Mouse (Mus musculus): ENCODE data around the gene Sat1. TPM values are rescaled to one million over a fixed set of nuclear protein-coding genes. Genes with fewer than 3 reads are reported as not detected.

Gene Sat1
- polyA plus RNA-seq, 1 experiment = 12.4 TPM

- no peaks in the 10 kb centered on the region for H3K36me3 ChIP-seq (ENCODE audit: control insufficient read depth, insufficient read depth, low read length)
- no peak overlapping the region for H3K4me3 ChIP-seq (ENCODE audit: low read depth, low read length)
- H3K27ac ChIP-seq (ENCODE audit: insufficient read depth, low read depth, low read length) = no peak overlapping the region
- WGBS = 86% methylated on average over 8 of the region's 8 CpGs
- no peaks in the 10 kb centered on the region for H3K27me3 ChIP-seq (ENCODE audit: control insufficient read depth, insufficient read depth, low read length)
- no peaks in the 10 kb centered on the region for H3K4me1 ChIP-seq (ENCODE audit: control insufficient read depth, insufficient read depth, insufficient read length, low read length)
- TF ChIP-seq POLR2A (IDR thresholded peaks at IDR 0.05; ENCODE audit: low read depth, low read length) = no peak
- no peak for TF ChIP-seq CTCF (IDR thresholded peaks at IDR 0.05; ENCODE audit: extremely low read depth, insufficient read length, insufficient replicate concordance, low read depth, low read length)
Observed at GRCm38 (mm10) chrX:155169886-155170285, 46.4 kb downstream of the Sat1 start.

GRCm38 (mm10) chrX:155167667-155168066 is 48.6 kb downstream of the Sat1 start:
- Histone ChIP-seq H3K27ac (ENCODE audit: insufficient read depth, low read depth, low read length) (no peak overlapping the region), H3K27me3 (ENCODE audit: control insufficient read depth, insufficient read depth, low read length) (no peaks in the 10 kb centered on the region), H3K4me3 (ENCODE audit: low read depth, low read length) (no peak overlapping the region), H3K4me1 (ENCODE audit: control insufficient read depth, insufficient read depth, insufficient read length, low read length) (no peaks in the 10 kb centered on the region), H3K36me3 (ENCODE audit: control insufficient read depth, insufficient read depth, low read length) (no peaks in the 10 kb centered on the region)
- 95% methylated on average over 3 of the region's 3 CpGs for WGBS
- TF ChIP-seq CTCF (IDR thresholded peaks at IDR 0.05; ENCODE audit: extremely low read depth, insufficient read length, insufficient replicate concordance, low read depth, low read length) (no peak), POLR2A (IDR thresholded peaks at IDR 0.05; ENCODE audit: low read depth, low read length) (no peak)

- Histone ChIP-seq H3K4me1 (ENCODE audit: control insufficient read depth, insufficient read depth, insufficient read length, low read length) (no peaks in the 10 kb centered on the region), H3K36me3 (ENCODE audit: control insufficient read depth, insufficient read depth, low read length) (no peaks in the 10 kb centered on the region), H3K27me3 (ENCODE audit: control insufficient read depth, insufficient read depth, low read length) (no peaks in the 10 kb centered on the region), H3K4me3 (ENCODE audit: low read depth, low read length) (no peak overlapping the region), H3K27ac (ENCODE audit: insufficient read depth, low read depth, low read length) (no peak overlapping the region)
- TF ChIP-seq POLR2A (IDR thresholded peaks at IDR 0.05; ENCODE audit: low read depth, low read length) (no peak), CTCF (IDR thresholded peaks at IDR 0.05; ENCODE audit: extremely low read depth, insufficient read length, insufficient replicate concordance, low read depth, low read length) (no peak)
- 56% methylated on average over 2 of the region's 2 CpGs for WGBS
Observed at GRCm38 (mm10) chrX:155166313-155166712, 49.9 kb downstream of the Sat1 start.

- H3K36me3 ChIP-seq (ENCODE audit: control insufficient read depth, insufficient read depth, low read length) = no peaks in the 10 kb centered on the region
- H3K4me3 ChIP-seq (ENCODE audit: low read depth, low read length) = no peak overlapping the region
- no peaks in the 10 kb centered on the region for H3K27me3 ChIP-seq (ENCODE audit: control insufficient read depth, insufficient read depth, low read length)
- WGBS = 63% methylated on average over 1 of the region's 1 CpGs
- H3K27ac ChIP-seq (ENCODE audit: insufficient read depth, low read depth, low read length) = no peak overlapping the region
- TF ChIP-seq POLR2A (IDR thresholded peaks at IDR 0.05; ENCODE audit: low read depth, low read length) = no peak
- TF ChIP-seq CTCF (IDR thresholded peaks at IDR 0.05; ENCODE audit: extremely low read depth, insufficient read length, insufficient replicate concordance, low read depth, low read length) = no peak
- H3K4me1 ChIP-seq (ENCODE audit: control insufficient read depth, insufficient read depth, insufficient read length, low read length) = no peaks in the 10 kb centered on the region
Observed at GRCm38 (mm10) chrX:155163553-155163952, 52.7 kb downstream of the Sat1 start.

Other genes with a start within 250 kb of the Sat1 start
- not detected in 2 replicates for gene Magea8, start 220.6 kb downstream of the Sat1 start, polyA plus RNA-seq (2012; rRNA removed)
- not detected in 2 replicates for gene Magea5, start 153.3 kb downstream of the Sat1 start, polyA plus RNA-seq (2012; rRNA removed)
- gene Magea1, start 126.7 kb downstream of the Sat1 start, polyA plus RNA-seq (2012; rRNA removed) = not detected in 2 replicates
- gene Magea2, start 122.8 kb downstream of the Sat1 start, polyA plus RNA-seq (2012; rRNA removed) = not detected in 2 replicates
- gene Cldn34b2, start 88.0 kb downstream of the Sat1 start, polyA plus RNA-seq (2012; rRNA removed) = not detected in 2 replicates
- gene Acot9, start 46.0 kb upstream of the Sat1 start, polyA plus RNA-seq (2012; rRNA removed) = 6.3 and 8.0 TPM in 2 replicates
- 33.1 and 60.2 TPM in 2 replicates for gene Prdx4, start 124.3 kb upstream of the Sat1 start, polyA plus RNA-seq (2012; rRNA removed)